Mouse (Mus musculus) kidney, embryonic 16.5 days (tissue): ENCODE results near the gene Dip2b. TPM values are rescaled to one million over a fixed set of nuclear protein-coding genes. Genes with fewer than 3 reads are reported as not detected.

Experiments
- ATAC-seq: fragments of 200-750 bp; cut with Nextera tagmentation; 2 replicates; pipeline ENCODE4 v1.8.0; 2017; ENCODE audit warnings: moderate TSS enrichment; ENCODE audit not compliant: low FRiP score, low TSS enrichment
- H3K27ac ChIP-seq: fragments of 300-500 bp; sonication (generic); 2 replicates; pipeline ENCODE4 v1.5.1; 2014; ENCODE audit warnings: low read length
- H3K27me3 ChIP-seq: fragments of 300-500 bp; sonication (generic); 2 replicates; pipeline ENCODE4 v1.6.1; 2014; ENCODE audit warnings: low read length, control low read depth, mixed read lengths; ENCODE audit not compliant: insufficient read depth
- H3K36me3 ChIP-seq: fragments of 300-500 bp; sonication (generic); 2 replicates; pipeline ENCODE4 v1.6.1; 2014; ENCODE audit warnings: low read length, control low read depth, mixed read lengths; ENCODE audit not compliant: insufficient read depth
- H3K4me1 ChIP-seq: fragments of 300-500 bp; sonication (generic); 2 replicates; pipeline ENCODE4 v1.6.1; 2014; ENCODE audit warnings: low read length, control low read depth, mixed read lengths; ENCODE audit not compliant: insufficient read depth
- H3K4me2 ChIP-seq: fragments of 300-500 bp; sonication (generic); replicated peaks from 2 replicates; pipeline ENCODE4 v1.6.1; 2014; ENCODE audit warnings: low read depth, low read length
- H3K4me3 ChIP-seq: fragments of 300-500 bp; sonication (generic); 2 replicates; pipeline ENCODE4 v1.5.1; 2014; ENCODE audit warnings: mild to moderate bottlenecking, low read length
- H3K9ac ChIP-seq: fragments of 300-500 bp; sonication (generic); replicated peaks from 2 replicates; pipeline ENCODE4 v1.6.1; 2014; ENCODE audit warnings: low read length
- H3K9me3 ChIP-seq: fragments of 300-500 bp; sonication (generic); 2 replicates; pipeline ENCODE4 v1.6.1; 2016; ENCODE audit warnings: low read length, control low read depth
- WGBS: fragments of 180-500 bp; shearing (Covaris S2); extraction: QIAGEN DNeasy Blood & Tissue Kit; methylation state at CpG from one replicate; pipeline ENCODE4 v1.1.7; 2014; 5-methylcytosine and 5-hydroxymethylcytosine counted together
- polyA plus RNA-seq: library from polyadenylated mRNA; unstranded; fragments of >200 nt; fragmentation: Nextera tagmentation; extraction: Ambion mirVana; gene quantifications from 2 replicates; pipeline ENCODE4 v1.2.1, GENCODE M21; 2015

Dip2b gene
- polyA plus RNA-seq, 1 experiment from 2014 or later: 8.8 TPM

- WGBS: 93% methylated on average over 6 of the region's 6 CpGs
- Histone ChIP-seq H3K27me3 (no peaks in the 10 kb centered on the region), H3K4me2 (no peak overlapping the region), H3K4me1 (no peaks in the 10 kb centered on the region), H3K9me3 (no peaks in the 10 kb centered on the region), H3K27ac (no peak overlapping the region), H3K36me3 (peaks cover 31% of the 10 kb centered on the region), H3K9ac (no peak overlapping the region), H3K4me3 (no peak overlapping the region)
- no peak for ATAC-seq
Observed at GRCm38 (mm10) chr15:100179685-100180084, 141.2 kb downstream of the Dip2b start.

GRCm38 (mm10) chr15:100180221-100180620 is 141.8 kb downstream of the Dip2b start:
- Histone ChIP-seq H3K4me1 (no peaks in the 10 kb centered on the region), H3K27ac (no peak overlapping the region), H3K4me3 (no peak overlapping the region), H3K9me3 (no peaks in the 10 kb centered on the region), H3K9ac (no peak overlapping the region), H3K36me3 (peaks cover 27% of the 10 kb centered on the region), H3K4me2 (no peak overlapping the region), H3K27me3 (no peaks in the 10 kb centered on the region)
- WGBS: 92% methylated on average over 4 of the region's 4 CpGs
- no peak for ATAC-seq

- no peaks in the 10 kb centered on the region for H3K9me3 ChIP-seq
- no peaks in the 10 kb centered on the region for H3K27me3 ChIP-seq
- no peak overlapping the region for H3K27ac ChIP-seq
- no peak overlapping the region for H3K4me3 ChIP-seq
- H3K4me2 ChIP-seq: no peak overlapping the region
- H3K9ac ChIP-seq: no peak overlapping the region
- H3K36me3 ChIP-seq: peaks cover 35% of the 10 kb centered on the region
- no peaks in the 10 kb centered on the region for H3K4me1 ChIP-seq
- no peak for ATAC-seq
- WGBS: 88% methylated on average over 10 of the region's 10 CpGs
Observed at GRCm38 (mm10) chr15:100181841-100182240, 143.4 kb downstream of the Dip2b start.

GRCm38 (mm10) chr15:100182526-100183280 is 144.2 kb downstream of the Dip2b start:
- Histone ChIP-seq H3K4me2 (no peak overlapping the region), H3K4me1 (no peaks in the 10 kb centered on the region), H3K9me3 (no peaks in the 10 kb centered on the region), H3K27me3 (no peaks in the 10 kb centered on the region), H3K27ac (no peak overlapping the region), H3K36me3 (peaks cover 41% of the 10 kb centered on the region), H3K9ac (no peak overlapping the region), H3K4me3 (no peak overlapping the region)
- ATAC-seq: no peak
- WGBS: 80% methylated on average over 28 of the region's 28 CpGs

GRCm38 (mm10) chr15:100183510-100183909 is 145.0 kb downstream of the Dip2b start:
- no peak overlapping the region for H3K4me3 ChIP-seq
- no peak for ATAC-seq
- no peaks in the 10 kb centered on the region for H3K9me3 ChIP-seq
- H3K27ac ChIP-seq: no peak overlapping the region
- no peak overlapping the region for H3K4me2 ChIP-seq
- H3K9ac ChIP-seq: no peak overlapping the region
- no peaks in the 10 kb centered on the region for H3K27me3 ChIP-seq
- no peaks in the 10 kb centered on the region for H3K4me1 ChIP-seq
- 86% methylated on average over 10 of the region's 10 CpGs for WGBS
- H3K36me3 ChIP-seq: peaks cover 46% of the 10 kb centered on the region

GRCm38 (mm10) chr15:100184821-100185496 is 146.5 kb downstream of the Dip2b start:
- no peak overlapping the region for H3K4me3 ChIP-seq
- WGBS: 79% methylated on average over 5 of the region's 5 CpGs
- H3K4me1 ChIP-seq: no peaks in the 10 kb centered on the region
- no peak overlapping the region for H3K9ac ChIP-seq
- H3K9me3 ChIP-seq: no peaks in the 10 kb centered on the region
- ATAC-seq: no peak
- no peak overlapping the region for H3K4me2 ChIP-seq
- no peak overlapping the region for H3K27ac ChIP-seq
- no peaks in the 10 kb centered on the region for H3K27me3 ChIP-seq
- H3K36me3 ChIP-seq: peaks cover 50% of the 10 kb centered on the region

- no peak for ATAC-seq
- H3K4me2 ChIP-seq: no peak overlapping the region
- WGBS: 89% methylated on average over 9 of the region's 9 CpGs
Observed at GRCm38 (mm10) chr15:100186234-100186633, 147.8 kb downstream of the Dip2b start.

GRCm38 (mm10) chr15:100186882-100187672 is 148.6 kb downstream of the Dip2b start:
- 94% methylated on average over 8 of the region's 8 CpGs for WGBS
- H3K36me3 ChIP-seq: peaks cover 57% of the 10 kb centered on the region
- no peak overlapping the region for H3K27ac ChIP-seq
- no peaks in the 10 kb centered on the region for H3K9me3 ChIP-seq
- H3K4me1 ChIP-seq: no peaks in the 10 kb centered on the region
- H3K4me2 ChIP-seq: no peak overlapping the region
- H3K4me3 ChIP-seq: no peak overlapping the region
- H3K9ac ChIP-seq: no peak overlapping the region
- H3K27me3 ChIP-seq: no peaks in the 10 kb centered on the region
- no peak for ATAC-seq

More at GRCm38 (mm10) chr15:100186234-100186633, 147.8 kb downstream of the Dip2b start:
- H3K27ac ChIP-seq: no peak overlapping the region
- H3K9me3 ChIP-seq: no peaks in the 10 kb centered on the region
- H3K4me3 ChIP-seq: no peak overlapping the region
- no peak overlapping the region for H3K9ac ChIP-seq
- peaks cover 56% of the 10 kb centered on the region for H3K36me3 ChIP-seq
- H3K27me3 ChIP-seq: no peaks in the 10 kb centered on the region
- no peaks in the 10 kb centered on the region for H3K4me1 ChIP-seq

GRCm38 (mm10) chr15:100188542-100188941 is 150.1 kb downstream of the Dip2b start:
- 79% methylated on average over 5 of the region's 5 CpGs for WGBS
- peaks cover 57% of the 10 kb centered on the region for H3K36me3 ChIP-seq
- H3K27ac ChIP-seq: peak overlapping the region; percentile 22; the same call in 1 of the 2 replicates
- H3K4me3 ChIP-seq: no peak overlapping the region
- no peaks in the 10 kb centered on the region for H3K27me3 ChIP-seq
- H3K9me3 ChIP-seq: no peaks in the 10 kb centered on the region
- peak; percentile 35; the same call in 1 of the 2 replicates for ATAC-seq
- H3K4me1 ChIP-seq: no peaks in the 10 kb centered on the region
- no peak overlapping the region for H3K9ac ChIP-seq
- no peak overlapping the region for H3K4me2 ChIP-seq
